Mouse (Mus musculus) limb, embryonic 10.5 days (tissue): ENCODE results near the gene Prune2. TPM values are rescaled to one million over a fixed set of nuclear protein-coding genes. Genes with fewer than 3 reads are reported as not detected.
A peak's percentile ranks its signal among the peaks of the same experiment; 100 is the strongest.

ENCODE experiments used
- DNase-seq: peaks from one replicate; pipeline ENCODE4 v3.0.0-alpha.2; 2017; ENCODE audit warnings: low spot score
- H3K27ac ChIP-seq: fragments of 300-500 bp; sonication (generic); 2 replicates; pipeline ENCODE4 v1.5.1; 2016; ENCODE audit warnings: mild to moderate bottlenecking
- H3K27me3 ChIP-seq: fragments of 300-500 bp; sonication (generic); 2 replicates; pipeline ENCODE4 v1.6.1; 2016; ENCODE audit warnings: low read depth, mild to moderate bottlenecking; ENCODE audit not compliant: poor library complexity, severe bottlenecking
- H3K36me3 ChIP-seq: fragments of 300-500 bp; sonication (generic); 2 replicates; pipeline ENCODE4 v1.6.1; 2016; ENCODE audit warnings: mild to moderate bottlenecking, moderate library complexity
- H3K4me1 ChIP-seq: fragments of 300-500 bp; sonication (generic); 2 replicates; pipeline ENCODE4 v1.6.1; 2016
- H3K4me3 ChIP-seq: fragments of 300-500 bp; sonication (generic); 2 replicates; pipeline ENCODE4 v1.5.1; 2016; ENCODE audit warnings: mild to moderate bottlenecking, moderate library complexity
- H3K9me3 ChIP-seq: fragments of 300-500 bp; sonication (generic); replicated peaks from 2 replicates; pipeline ENCODE4 v1.6.1; 2016; ENCODE audit warnings: mild to moderate bottlenecking
- WGBS: fragments of 180-500 bp; shearing (Covaris S2); methylation state at CpG from one replicate; pipeline ENCODE4 v1.1.7; 2016; 5-methylcytosine and 5-hydroxymethylcytosine counted together
- polyA plus RNA-seq: library from polyadenylated mRNA; unstranded; fragments of >200 nt; fragmentation: Nextera tagmentation; extraction: Ambion mirVana; gene quantifications from 2 replicates; pipeline ENCODE4 v1.2.1, GENCODE M21; 2016

Prune2 gene
- polyA plus RNA-seq, 1 experiment from 2014 or later = 0.21 TPM

- Histone ChIP-seq H3K27me3 (no peaks in the 10 kb centered on the region), H3K4me1 (no peaks in the 10 kb centered on the region), H3K27ac (no peak overlapping the region), H3K36me3 (no peaks in the 10 kb centered on the region), H3K9me3 (no peaks in the 10 kb centered on the region), H3K4me3 (no peak overlapping the region)
- DNase-seq = no peak
- 93% methylated on average over 13 of the region's 13 CpGs for WGBS
Measured at GRCm38 (mm10) chr19:17263679-17264370, 307.9 kb downstream of the Prune2 start.

- Histone ChIP-seq H3K27me3 (no peaks in the 10 kb centered on the region), H3K4me1 (no peaks in the 10 kb centered on the region), H3K9me3 (no peaks in the 10 kb centered on the region), H3K4me3 (no peak overlapping the region), H3K27ac (no peak overlapping the region), H3K36me3 (no peaks in the 10 kb centered on the region)
- no peak for DNase-seq
- WGBS = 89% methylated on average over 9 of the region's 9 CpGs
Measured at GRCm38 (mm10) chr19:17264481-17265196, 308.7 kb downstream of the Prune2 start.

GRCm38 (mm10) chr19:17268669-17269068, 312.8 kb downstream of the Prune2 start:
- Histone ChIP-seq H3K9me3 (no peaks in the 10 kb centered on the region), H3K4me3 (no peak overlapping the region), H3K36me3 (no peaks in the 10 kb centered on the region), H3K27ac (no peak overlapping the region), H3K4me1 (peaks cover 8% of the 10 kb centered on the region), H3K27me3 (no peaks in the 10 kb centered on the region)
- DNase-seq = no peak
- WGBS = 85% methylated on average over 4 of the region's 4 CpGs

- H3K9me3 ChIP-seq = no peaks in the 10 kb centered on the region
- peaks cover 8% of the 10 kb centered on the region for H3K4me1 ChIP-seq
- 62% methylated on average over 3 of the region's 3 CpGs for WGBS
- peak overlapping the region; percentile 61; the same call in 1 of the 2 replicates for H3K27ac ChIP-seq
- no peaks in the 10 kb centered on the region for H3K27me3 ChIP-seq
- no peak overlapping the region for H3K4me3 ChIP-seq
- H3K36me3 ChIP-seq = no peaks in the 10 kb centered on the region
- no peak for DNase-seq
Measured at GRCm38 (mm10) chr19:17271179-17271622, 315.3 kb downstream of the Prune2 start.

- no peak overlapping the region for H3K27ac ChIP-seq
- H3K36me3 ChIP-seq = no peaks in the 10 kb centered on the region
- H3K4me1 ChIP-seq = peaks cover 8% of the 10 kb centered on the region
- no peak for DNase-seq
- 91% methylated on average over 2 of the region's 2 CpGs for WGBS
- no peaks in the 10 kb centered on the region for H3K27me3 ChIP-seq
- H3K4me3 ChIP-seq = no peak overlapping the region
- H3K9me3 ChIP-seq = no peaks in the 10 kb centered on the region
Measured at GRCm38 (mm10) chr19:17272988-17273387, 317.1 kb downstream of the Prune2 start.

Other genes with a start within 250 kb of the Prune2 start
- gene Vps13a, start 175.2 kb upstream of the Prune2 start, polyA plus RNA-seq = 6.5 and 7.0 TPM in 2 replicates
- 0.10 and 0.15 TPM in 2 replicates for gene Foxb2, start 82.3 kb upstream of the Prune2 start, polyA plus RNA-seq